Mouse (Mus musculus) frontal cortex, postnatal 14 days (tissue): ENCODE results near the gene Kiss1r.

Experiments used
- DNase-seq, 2 experiments: peaks; one replicate each; pipeline ENCODE4 v3.0.0; 2022; ENCODE audit warnings: low spot score in 2 of 2

The Kiss1r gene

DNA sequence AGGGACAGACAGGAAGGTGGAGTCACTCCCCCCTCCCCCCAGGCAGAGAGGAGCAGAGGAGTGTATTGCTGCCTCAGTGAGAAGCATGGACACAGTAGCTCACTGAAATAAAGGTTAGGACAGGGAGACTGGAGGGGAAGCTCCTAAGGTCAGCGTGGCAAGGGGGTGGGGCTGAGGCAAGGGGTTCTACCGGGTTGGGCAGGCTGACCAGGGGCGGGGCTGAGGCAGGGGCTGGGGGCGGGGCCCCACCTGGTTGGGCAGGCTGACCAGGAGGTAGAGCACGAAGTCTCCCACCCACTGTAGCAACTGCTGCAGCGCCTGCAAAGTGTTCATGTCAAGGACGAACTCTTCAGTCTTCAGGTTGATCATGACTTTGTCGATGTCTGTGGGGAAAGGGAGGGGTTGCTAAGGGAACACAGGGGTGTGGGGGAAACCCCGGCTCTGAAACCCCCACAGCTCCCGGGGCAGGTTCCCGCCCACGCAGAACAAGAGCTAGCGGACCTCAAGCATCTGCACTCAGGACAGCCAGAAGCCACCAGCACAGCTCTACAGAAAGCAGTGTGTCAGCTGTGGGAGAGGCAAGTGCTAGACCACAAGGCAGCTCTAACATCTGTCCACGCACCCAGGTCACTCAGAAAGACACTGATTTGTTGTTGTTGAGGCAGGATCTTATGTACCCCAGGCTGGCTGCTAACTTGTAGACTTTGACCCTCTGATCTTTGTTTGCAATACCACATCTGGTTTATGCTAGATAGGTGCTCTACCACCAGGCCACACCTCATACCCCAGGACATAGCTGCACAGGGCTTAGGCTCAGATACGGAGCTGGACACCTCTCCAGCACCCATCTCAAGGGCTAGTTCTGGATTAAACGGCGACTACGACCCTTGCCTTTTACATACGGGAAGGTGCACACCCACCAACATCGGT lies 19.2 kb upstream of the Kiss1r start:
- DNase-seq, result no peak

DNA sequence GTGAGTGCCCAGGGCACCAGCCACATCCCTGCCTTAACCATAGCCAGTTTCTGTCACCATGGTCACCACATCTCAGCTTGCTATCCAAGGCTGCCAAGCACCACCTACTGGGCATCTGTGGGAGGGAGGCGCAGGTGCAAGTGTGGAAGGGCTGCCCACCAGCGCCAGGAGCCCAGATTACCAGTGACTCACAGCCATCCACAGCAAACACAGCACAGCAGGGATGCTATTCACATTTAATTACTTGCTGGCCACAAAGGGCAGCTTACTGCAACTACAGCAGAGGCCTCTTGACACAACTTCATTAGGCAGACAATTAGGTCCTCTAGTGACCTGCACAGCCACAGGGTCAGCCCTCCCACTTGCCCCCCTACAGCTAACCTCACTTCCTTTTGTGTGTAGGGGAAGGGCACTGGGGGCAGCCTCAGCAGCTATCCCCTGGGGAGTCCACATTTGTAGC lies 15.8 kb upstream of the Kiss1r start:
- peak; percentile 37 to 63 for DNase-seq

DNA sequence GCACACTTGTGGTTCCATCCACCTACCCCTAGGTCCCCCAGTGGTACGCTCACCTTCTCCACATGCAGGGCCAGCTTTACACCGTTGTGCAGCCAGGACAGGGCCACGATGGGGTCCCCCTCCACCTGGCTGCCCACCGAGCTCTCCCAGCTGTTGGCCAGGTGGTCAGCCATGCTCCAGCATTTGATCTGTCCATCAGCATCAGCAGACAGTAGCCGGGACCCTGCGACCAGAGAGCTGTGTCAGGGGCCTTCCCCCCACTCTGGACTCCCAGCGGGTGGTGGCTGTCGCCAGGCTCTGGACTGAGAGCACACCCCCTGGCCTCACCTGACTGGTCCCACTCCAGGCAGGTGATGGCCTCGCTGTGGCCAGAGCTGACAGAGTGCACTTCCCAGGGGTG lies 10.1 kb upstream of the Kiss1r start:
- DNase-seq, result no peak

DNA sequence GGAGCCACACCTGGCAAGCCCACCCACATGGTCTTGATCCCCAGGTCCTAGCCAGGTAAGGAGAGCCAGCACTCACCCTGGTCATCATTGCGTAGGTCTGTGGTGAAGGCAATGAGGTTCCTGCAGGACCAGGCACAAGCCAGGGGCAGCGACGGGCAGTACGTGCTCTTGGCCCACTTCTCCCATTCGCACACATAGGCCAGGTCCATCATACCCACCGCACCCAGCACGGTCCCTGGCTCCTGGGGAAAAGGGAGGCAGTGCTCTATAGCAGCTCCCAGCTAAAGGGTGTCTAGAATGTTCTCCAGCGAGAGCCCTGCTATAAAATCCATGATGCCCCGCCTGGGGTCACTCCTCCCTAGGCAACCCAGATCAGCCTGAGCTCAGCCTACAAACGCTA lies 9.4 kb upstream of the Kiss1r start:
- no peak for DNase-seq

DNA sequence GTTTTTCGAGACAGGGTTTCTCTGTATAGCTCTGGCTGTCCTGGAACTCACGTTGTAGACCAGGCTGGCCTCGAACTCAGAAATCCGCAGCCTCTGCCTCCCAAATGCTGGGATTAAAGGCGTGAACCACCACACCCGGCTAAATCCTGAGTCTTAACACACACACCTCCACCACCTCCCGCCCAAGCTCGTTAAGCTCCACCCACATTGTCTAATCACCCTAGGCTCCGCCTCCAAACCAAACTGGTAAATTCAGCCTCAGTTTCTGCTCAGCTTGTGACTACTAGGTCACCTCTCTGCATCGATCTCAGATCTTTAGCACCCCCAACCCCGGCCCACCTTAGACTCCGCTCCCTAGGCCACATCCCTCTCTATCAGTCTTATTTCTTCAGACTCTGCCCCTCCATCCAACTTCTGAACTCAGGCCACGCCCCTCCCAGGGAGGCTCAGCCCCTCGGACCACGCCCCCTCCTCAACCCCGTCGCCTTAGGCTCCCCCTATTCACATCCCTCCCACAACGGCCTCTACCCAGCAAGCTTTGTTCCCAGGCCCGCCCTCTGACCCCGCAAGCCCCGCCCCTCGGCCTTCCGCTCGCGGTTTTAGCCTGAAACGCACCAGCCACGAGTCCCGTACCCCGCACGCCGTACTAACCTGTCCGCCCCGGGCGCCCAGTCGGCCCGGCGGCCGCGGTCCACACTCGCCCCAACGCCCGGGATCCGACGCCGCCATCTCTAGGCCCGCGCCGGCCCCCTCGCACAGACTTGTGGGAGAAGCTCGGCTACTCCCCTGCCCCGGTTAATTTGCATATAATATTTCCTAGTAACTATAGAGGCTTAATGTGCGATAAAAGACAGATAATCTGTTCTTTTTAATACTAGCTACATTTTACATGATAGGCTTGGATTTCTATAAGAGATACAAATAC lies 8.3 kb upstream of the Kiss1r start, which contains the start of gene Med16:
Gene Med16, minus strand, starts transcription at position 757 of the 925 bp plus-strand sequence.
- peak; percentile 92 to 93 for DNase-seq

DNA sequence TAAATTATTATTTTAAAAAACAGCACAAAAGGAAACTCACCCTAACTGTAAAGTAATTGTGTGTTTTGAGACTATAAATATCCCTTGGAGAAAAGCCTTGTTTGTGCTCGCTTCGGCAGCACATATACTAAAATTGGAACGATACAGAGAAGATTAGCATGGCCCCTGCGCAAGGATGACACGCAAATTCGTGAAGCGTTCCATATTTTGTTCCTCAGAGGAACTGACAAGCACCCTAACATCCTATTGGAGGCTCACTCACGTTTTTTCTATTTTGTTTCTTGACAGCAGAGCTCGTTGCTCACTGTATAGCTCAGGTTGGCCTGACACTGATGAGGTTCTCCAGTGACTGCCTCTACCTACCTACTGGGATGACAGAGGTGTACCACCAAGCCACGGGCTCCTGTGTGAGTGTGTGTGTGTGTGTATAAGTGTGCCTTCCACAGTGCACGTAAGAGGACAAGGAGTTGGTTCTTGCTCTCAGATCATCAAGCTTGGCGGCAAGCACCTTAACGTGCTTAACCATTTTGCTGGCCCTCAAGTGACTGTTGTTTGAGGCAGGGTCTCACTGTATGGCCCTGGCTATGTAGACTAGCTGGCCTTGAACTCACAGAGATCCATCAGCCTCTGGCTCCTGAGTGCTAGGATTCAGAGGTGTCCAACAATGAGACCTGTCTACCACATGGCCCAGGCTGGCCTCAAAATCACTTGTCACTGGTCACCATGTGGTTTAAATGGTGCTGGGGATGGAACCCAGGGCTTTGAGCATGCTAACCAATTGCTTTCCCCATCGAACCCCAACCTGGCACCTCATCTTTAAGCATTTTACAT lies 7.5 kb upstream of the Kiss1r start:
- peak in 1 of 2 experiments; percentile 47 for DNase-seq

GRCm38 (mm10) chr10:79910556-79910955 lies 6.2 kb upstream of the Kiss1r start, which contains the start of gene Gm26602:
Gene Gm26602 (plus strand): TSS chr10:79910856.
- DNase-seq, result no peak

DNA sequence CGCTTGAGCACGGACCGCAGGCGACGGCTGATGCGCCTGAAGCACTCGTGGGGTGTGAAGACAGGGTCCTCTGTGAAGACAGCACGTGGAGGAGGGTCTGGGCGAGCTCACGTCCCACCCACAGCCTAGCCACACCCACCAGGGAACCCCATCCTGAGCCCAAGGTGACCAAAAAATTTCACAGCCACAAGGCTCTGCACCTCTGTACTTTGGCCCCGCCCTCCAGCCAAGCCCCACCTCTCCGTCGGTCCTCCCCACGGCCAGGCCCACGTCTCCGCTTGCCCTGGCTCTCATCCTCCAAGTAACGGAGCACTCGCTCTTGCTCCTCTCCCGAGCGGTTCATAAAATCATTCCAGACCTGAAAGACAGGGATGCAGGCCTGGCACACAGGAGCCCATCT lies 4.4 kb upstream of the Kiss1r start:
- DNase-seq, result no peak

GRCm38 (mm10) chr10:79914131-79914947 lies 2.4 kb upstream of the Kiss1r start:
- DNase-seq, result no peak

GRCm38 (mm10) chr10:79914948-79915596 lies 1.7 kb upstream of the Kiss1r start:
- DNase-seq, result no peak

- no peak for DNase-seq
These were observed 690 bp upstream of the Kiss1r start for GRCm38 (mm10) chr10:79916081-79916480.

DNA sequence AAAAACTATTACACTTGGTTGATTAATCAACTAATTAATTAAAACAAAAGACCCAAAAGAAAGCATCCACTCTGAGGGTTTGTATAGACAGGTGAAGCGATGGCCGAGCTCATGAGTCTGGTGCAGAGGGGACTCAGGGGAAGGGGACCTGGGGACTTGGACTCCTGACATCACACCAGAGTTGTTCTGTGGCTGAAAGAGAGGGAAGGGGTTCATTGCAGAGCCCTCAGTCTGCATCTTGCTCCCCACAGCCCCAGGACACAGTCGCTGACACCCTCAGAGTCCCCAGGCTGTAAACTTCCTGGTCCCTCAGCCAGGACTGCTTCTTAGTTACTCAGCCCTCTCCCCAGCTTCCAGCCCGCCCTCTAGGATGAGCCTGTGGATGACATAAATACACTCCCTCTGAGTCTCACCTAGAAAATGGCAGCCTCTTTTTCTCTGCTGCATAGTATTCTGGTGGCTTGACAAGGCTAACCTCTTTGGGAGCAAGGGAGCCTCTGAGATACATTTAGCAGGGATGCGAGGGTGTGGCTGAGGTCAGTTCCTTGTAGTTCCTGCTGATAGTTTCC lies 845 bp downstream of the Kiss1r start:
- no peak for DNase-seq

GRCm38 (mm10) chr10:79918231-79919078 lies 1.7 kb downstream of the Kiss1r start:
- DNase-seq, result no peak

GRCm38 (mm10) chr10:79919251-79919849 lies 2.6 kb downstream of the Kiss1r start:
- DNase-seq, result no peak

DNA sequence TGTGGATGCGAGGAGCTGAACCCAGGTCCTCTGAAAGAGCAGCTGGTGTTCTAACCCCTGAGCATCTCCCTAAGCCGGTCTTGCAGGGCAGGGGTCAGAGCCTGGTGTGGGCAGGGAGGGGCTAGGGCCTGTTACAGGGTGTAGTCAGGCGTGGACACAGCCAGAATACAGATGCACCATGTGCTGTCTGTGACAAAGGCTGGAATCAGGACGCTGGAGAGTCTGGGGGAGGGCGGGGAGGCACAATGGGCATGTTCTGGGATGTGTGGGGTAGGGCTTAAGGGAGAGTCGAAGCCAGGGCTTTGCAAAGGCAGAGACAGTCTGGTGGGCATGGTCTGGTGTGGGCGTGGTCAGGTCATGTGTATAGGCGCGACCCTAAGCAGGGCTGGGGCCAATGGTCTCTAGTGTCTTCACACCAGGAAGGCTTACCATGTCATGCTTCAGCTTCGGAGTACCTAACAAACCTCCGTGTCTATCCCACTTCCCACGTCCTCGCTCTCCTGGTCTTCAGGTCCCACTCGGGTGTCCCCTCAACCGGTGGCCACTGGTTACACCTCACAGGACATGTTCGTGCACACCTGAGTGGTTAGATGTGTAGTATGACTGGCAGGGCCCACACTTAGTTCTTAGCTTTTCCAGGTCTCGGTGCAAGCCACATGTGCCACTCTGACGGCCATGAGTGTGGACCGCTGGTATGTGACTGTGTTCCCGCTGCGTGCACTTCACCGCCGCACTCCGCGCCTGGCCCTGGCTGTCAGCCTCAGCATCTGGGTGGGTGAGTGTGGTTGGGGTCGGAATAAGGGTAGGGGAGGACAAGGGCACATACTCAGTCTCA lies 3.5 kb downstream of the Kiss1r start:
- no peak for DNase-seq

DNA sequence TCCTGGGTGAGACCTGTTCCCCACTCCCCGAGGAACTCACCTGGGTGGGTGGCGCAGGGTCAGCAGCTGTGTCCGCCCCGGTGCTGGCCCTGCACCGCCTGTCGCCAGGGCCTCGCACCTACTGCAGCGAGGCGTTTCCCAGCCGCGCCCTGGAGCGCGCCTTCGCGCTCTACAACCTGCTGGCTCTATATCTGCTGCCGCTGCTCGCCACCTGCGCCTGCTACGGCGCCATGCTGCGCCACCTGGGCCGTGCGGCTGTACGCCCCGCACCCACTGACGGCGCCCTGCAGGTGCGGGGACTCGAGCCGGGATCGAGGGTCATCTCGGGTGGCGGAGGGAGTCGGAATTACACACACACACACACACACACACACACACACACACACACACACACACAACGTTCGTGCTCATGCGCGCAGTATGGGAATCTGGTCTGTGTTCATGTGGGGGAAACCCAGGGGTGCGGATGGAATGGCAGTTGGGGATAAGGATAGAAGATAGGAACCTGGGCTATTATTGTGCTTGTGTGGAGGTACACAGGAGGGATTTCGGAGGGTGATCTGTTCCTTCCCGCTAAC lies 4.3 kb downstream of the Kiss1r start, which contains the start of gene R3hdm4:
Gene R3hdm4, minus strand, starts transcription at position 251 of the 578 bp plus-strand sequence.
- DNase-seq, result no peak

DNA sequence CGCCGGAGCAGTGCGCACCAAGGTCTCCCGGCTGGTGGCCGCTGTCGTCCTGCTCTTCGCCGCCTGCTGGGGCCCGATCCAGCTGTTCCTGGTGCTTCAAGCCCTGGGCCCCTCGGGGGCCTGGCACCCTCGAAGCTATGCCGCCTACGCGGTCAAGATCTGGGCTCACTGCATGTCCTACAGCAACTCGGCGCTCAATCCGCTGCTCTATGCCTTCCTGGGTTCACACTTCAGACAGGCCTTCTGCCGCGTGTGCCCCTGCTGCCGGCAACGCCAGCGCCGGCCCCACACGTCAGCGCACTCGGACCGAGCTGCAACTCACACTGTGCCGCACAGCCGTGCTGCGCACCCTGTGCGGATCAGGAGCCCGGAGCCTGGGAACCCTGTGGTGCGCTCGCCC lies 4.8 kb downstream of the Kiss1r start:
- DNase-seq, result no peak
